Mouse (Mus musculus): ENCODE measurements around the gene Kbtbd2. TPM values are rescaled to one million over a fixed set of nuclear protein-coding genes. Genes with fewer than 3 reads are reported as not detected.

Gene Kbtbd2
- polyA plus RNA-seq, 1 experiment from 2014 or later: 34.6 TPM

DNA sequence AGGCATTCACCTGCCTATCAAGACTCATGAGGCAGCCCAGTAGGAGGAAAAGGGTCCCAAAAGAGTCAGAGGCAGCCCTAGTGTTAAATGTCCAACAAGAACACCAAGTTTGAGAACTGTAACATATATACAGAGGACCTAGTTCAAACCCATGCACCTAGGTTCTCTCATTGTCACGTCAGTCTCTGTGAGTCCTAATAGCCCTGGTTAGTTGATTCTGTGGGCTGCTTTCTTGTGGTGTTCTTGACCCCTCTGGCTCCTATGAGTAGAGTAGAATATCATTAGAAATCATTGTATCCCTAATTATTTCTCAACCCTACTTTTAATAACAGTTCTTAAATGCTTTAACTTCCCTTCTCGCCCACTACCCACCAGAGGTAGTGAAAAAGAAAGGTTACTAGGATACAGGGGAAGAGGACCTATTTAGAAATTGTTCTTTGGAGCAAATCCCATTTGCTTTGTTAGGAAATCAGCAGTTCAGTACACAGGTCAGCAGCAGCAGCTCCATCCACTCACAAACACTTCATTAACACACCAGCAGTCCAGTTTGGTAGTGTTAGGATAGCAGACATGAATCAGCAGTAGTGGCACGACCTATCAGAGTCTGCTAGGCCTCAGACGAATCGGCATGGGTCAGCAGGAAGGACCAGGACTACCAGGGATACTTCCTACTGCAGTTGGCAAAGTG, 21.0 kb upstream of the Kbtbd2 start:
- 84% methylated on average over 5 of the region's 5 CpGs for WGBS
- no peak overlapping the region for H3K27ac ChIP-seq
- no peak for DNase-seq (ENCODE audit: extremely low spot score, low spot score)

DNA sequence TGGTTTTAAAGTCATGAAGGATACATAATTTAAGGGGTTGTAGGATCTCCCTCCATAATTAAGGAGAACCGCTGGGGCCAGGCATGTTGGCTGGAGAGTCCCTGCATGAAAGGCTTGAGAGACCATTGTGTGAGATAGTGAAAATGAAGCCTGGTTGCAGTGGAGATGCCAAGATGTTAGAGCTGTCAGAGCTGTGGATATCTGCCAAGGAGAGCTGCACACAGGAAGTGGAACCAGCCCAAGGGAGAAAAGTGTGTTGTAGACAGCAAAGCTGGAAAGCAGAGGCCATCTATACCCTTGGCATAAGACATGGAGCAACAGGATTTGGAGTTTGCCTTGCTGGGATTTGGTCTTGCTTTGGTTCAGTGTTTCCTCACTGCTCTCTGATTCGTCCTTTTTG, 15.7 kb upstream of the Kbtbd2 start:
- H3K27ac ChIP-seq: peak overlapping the region; percentile 60; the same call in 1 of the 2 replicates
- H3K27me3 ChIP-seq (ENCODE audit: poor library complexity, severe bottlenecking): no peaks in the 10 kb centered on the region
- H3K4me3 ChIP-seq: no peak overlapping the region
- 0 out of 2 replicates have a peak, but pooled peaks cover 5% of the 10 kb centered on the region for H3K9me3 ChIP-seq
- no peak for DNase-seq (ENCODE audit: extremely low spot score, low spot score)
- H3K36me3 ChIP-seq (replicated peaks): no peaks in the 10 kb centered on the region
- 62% methylated on average over 2 of the region's 2 CpGs for WGBS
- H3K4me1 ChIP-seq: peaks cover 15% of the 10 kb centered on the region

More for the DNA sequence above, 21.0 kb upstream of the Kbtbd2 start:
- Histone ChIP-seq H3K36me3 (replicated peaks) (no peaks in the 10 kb centered on the region), H3K4me1 (peaks cover 3% of the 10 kb centered on the region; the same call in 1 of the 2 replicates), H3K9me3 (no peaks in the 10 kb centered on the region), H3K27me3 (ENCODE audit: poor library complexity, severe bottlenecking) (no peaks in the 10 kb centered on the region), H3K4me3 (no peak overlapping the region)

DNA sequence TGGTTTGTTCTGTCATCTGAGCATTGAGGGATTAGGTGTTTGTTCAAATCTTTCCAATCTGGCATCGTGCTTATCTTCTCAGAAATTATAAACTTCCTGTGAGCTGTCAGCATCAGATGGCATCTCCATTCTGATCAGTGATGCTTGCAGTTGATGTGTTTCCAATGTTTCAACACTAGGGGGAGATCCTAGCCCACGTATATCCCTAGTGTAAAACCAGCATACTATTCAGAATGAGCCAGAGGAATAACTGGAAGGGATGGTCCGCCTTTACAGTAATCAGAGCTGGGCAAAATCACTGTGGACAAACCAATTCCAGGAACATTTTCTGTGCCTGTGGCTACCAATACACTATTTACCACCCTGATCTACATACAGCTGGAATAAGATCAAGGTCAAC, 11.0 kb upstream of the Kbtbd2 start:
- peak; percentile 26 for DNase-seq (ENCODE audit: extremely low spot score, low spot score)
- no peaks in the 10 kb centered on the region for H3K36me3 ChIP-seq (replicated peaks)
- H3K4me3 ChIP-seq: no peak overlapping the region
- peaks cover 13% of the 10 kb centered on the region for H3K4me1 ChIP-seq
- H3K27me3 ChIP-seq (ENCODE audit: poor library complexity, severe bottlenecking): no peaks in the 10 kb centered on the region
- 0 out of 2 replicates have a peak, but pooled peaks cover 5% of the 10 kb centered on the region for H3K9me3 ChIP-seq
- WGBS: 27% methylated on average over 3 of the region's 3 CpGs
- no peak overlapping the region for H3K27ac ChIP-seq

DNA sequence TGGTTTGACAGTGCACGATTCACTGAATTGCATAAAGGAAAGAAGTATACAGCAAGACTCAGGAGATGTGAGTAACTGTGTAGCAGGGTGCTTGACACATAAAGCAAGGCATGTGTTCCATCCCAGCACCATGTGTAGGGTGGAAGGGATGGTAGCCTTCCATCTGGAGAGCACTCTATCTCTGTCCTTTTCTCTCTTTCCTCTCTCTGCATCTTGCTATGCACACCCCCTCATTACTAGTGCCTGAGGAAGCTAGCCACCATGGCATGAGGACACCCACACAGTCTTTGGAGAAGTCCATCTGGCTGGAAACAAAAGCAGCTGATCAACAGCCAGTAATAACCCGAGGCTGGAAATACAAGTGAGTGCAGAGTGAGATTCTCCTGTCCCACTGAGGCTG, 8.6 kb upstream of the Kbtbd2 start:
- H3K9me3 ChIP-seq: no peaks in the 10 kb centered on the region
- H3K27me3 ChIP-seq (ENCODE audit: poor library complexity, severe bottlenecking): no peaks in the 10 kb centered on the region
- WGBS: 77% methylated on average over 2 of the region's 2 CpGs

DNA sequence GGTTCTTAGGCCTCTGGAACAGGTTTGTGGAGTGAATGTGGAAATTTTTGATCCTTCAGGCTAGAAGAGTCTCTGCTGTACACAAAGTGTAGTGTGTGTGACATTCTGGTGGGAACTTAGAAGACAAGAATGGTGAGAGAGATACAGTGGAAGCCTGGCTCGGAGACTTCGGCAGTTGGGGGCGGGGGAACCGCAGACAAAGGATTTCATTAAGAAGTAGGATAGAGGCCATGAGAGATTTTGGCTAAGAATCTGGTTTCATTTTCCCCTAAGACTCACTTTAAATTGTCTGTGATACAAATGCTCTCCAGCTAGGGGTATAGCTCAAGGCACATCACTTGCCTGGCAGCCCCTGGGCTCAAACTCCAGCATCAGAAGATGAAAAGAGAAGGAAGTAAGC, 7.4 kb upstream of the Kbtbd2 start:
- Histone ChIP-seq H3K27ac (no peak overlapping the region), H3K9me3 (no peaks in the 10 kb centered on the region), H3K4me3 (no peak overlapping the region), H3K36me3 (replicated peaks) (no peaks in the 10 kb centered on the region), H3K4me1 (no peaks in the 10 kb centered on the region), H3K27me3 (ENCODE audit: poor library complexity, severe bottlenecking) (no peaks in the 10 kb centered on the region)
- WGBS: 90% methylated on average over 4 of the region's 4 CpGs
- DNase-seq (ENCODE audit: extremely low spot score, low spot score): no peak

More for the DNA sequence above, 8.6 kb upstream of the Kbtbd2 start:
- DNase-seq (ENCODE audit: extremely low spot score, low spot score): no peak
- Histone ChIP-seq H3K27ac (no peak overlapping the region), H3K4me1 (no peaks in the 10 kb centered on the region), H3K36me3 (replicated peaks) (no peaks in the 10 kb centered on the region), H3K4me3 (no peak overlapping the region)

DNA sequence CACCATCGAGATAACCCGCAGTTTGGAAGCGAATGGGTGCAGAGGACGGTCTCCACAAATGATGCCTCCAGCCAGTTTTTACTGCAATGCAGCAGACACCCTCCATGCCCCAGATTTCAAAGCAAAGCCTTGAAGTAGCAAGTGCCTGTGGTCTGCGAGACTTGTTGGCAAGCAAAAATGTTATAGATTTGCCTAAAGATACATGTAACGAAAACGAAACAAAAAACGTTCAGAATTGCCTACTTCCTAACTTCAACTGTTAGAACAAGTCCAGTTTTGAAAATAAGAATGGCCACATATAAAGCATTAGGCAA, 496 bp upstream of the Kbtbd2 start:
- 22% methylated on average over 8 of the region's 8 CpGs for WGBS

DNA sequence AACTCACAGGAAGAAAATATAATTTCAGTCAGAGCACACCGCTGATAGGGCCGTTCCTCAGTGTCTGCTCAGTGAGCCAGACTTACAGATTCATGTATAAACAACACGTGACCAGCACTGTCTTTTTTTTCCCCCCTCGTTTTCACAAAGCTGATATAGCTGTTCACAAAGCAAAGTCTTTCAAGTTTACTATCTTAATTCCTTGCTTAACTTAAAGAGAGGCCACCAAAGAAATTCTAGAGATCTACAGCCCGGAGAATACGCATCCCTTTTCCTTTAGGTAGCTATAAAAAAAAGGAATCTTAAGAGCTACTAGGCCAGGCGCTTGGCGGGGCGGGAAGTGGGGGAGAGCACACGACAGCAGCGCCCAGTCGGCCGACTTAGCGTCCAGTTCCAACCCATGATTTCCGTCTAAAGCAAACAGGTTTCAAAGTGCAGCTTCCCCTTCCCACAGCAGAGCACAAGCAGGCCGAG, 908 bp downstream of the Kbtbd2 start:
- Histone ChIP-seq H3K9me3 (0 out of 2 replicates have a peak, but pooled peaks cover 6% of the 10 kb centered on the region), H3K4me3 (peak overlapping the region; percentile 79), H3K4me1 (peaks cover 27% of the 10 kb centered on the region), H3K36me3 (replicated peaks) (peaks cover 24% of the 10 kb centered on the region), H3K27me3 (ENCODE audit: poor library complexity, severe bottlenecking) (no peaks in the 10 kb centered on the region), H3K27ac (peak overlapping the region; percentile 99)
- peak; percentile 24 for DNase-seq (ENCODE audit: extremely low spot score, low spot score)
- under 1% methylated on average over 16 of the region's 16 CpGs for WGBS

More for the DNA sequence above, 496 bp upstream of the Kbtbd2 start:
- no peak for DNase-seq (ENCODE audit: extremely low spot score, low spot score)
- Histone ChIP-seq H3K27me3 (ENCODE audit: poor library complexity, severe bottlenecking) (no peaks in the 10 kb centered on the region), H3K4me3 (peak overlapping the region; percentile 79), H3K4me1 (peaks cover 27% of the 10 kb centered on the region), H3K9me3 (no peaks in the 10 kb centered on the region), H3K27ac (peak overlapping the region; percentile 99), H3K36me3 (replicated peaks) (peaks cover 10% of the 10 kb centered on the region)

DNA sequence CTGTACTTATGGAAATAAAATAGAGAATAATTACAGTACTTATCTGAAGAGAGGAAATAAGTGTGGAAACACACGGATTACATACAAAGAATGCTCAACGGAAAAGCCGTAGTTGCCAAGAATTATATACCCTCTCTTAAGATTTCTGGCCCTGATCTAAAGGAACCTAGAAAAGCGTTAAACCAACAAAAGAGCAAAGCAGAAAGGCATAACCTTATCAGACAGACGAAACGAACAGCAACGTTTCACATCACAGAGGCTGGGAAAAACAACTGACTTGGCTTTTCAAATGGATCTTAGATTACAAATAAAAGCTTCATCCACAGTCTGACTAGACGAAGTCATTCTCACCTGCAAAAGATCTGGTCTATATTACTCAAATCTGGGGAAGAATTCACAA, 1.4 kb downstream of the Kbtbd2 start:
- peak overlapping the region; percentile 99 for H3K27ac ChIP-seq
- DNase-seq (ENCODE audit: extremely low spot score, low spot score): no peak
- 18% methylated on average over 8 of the region's 8 CpGs for WGBS
- H3K27me3 ChIP-seq (ENCODE audit: poor library complexity, severe bottlenecking): no peaks in the 10 kb centered on the region
- peak overlapping the region; percentile 79 for H3K4me3 ChIP-seq
- peaks cover 27% of the 10 kb centered on the region for H3K4me1 ChIP-seq
- 0 out of 2 replicates have a peak, but pooled peaks cover 6% of the 10 kb centered on the region for H3K9me3 ChIP-seq
- peaks cover 28% of the 10 kb centered on the region for H3K36me3 ChIP-seq (replicated peaks)

DNA sequence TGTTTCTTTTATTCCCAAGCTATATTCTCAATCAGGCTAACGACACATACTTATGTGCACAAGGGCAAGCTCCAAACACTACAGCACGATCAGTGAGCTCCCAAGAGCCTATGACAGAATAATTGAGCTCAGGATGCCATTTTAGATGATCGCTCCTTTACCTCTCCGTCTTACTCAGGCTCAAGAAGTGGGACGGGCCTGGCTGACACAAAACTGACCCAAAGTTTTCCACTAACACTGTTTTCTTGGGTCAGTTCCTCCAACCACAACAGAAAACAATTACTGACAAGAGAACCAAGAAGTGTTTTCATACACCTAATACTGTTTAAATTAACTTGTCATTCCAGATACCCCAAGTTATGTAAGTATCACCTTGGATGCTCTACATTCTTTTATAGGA, 2.8 kb downstream of the Kbtbd2 start:
- Histone ChIP-seq H3K4me1 (peaks cover 27% of the 10 kb centered on the region), H3K4me3 (peak overlapping the region; percentile 79), H3K36me3 (replicated peaks) (peaks cover 35% of the 10 kb centered on the region), H3K9me3 (0 out of 2 replicates have a peak, but pooled peaks cover 6% of the 10 kb centered on the region), H3K27me3 (ENCODE audit: poor library complexity, severe bottlenecking) (no peaks in the 10 kb centered on the region), H3K27ac (no peak overlapping the region)
- WGBS: 97% methylated on average over 5 of the region's 5 CpGs
- no peak for DNase-seq (ENCODE audit: extremely low spot score, low spot score)

DNA sequence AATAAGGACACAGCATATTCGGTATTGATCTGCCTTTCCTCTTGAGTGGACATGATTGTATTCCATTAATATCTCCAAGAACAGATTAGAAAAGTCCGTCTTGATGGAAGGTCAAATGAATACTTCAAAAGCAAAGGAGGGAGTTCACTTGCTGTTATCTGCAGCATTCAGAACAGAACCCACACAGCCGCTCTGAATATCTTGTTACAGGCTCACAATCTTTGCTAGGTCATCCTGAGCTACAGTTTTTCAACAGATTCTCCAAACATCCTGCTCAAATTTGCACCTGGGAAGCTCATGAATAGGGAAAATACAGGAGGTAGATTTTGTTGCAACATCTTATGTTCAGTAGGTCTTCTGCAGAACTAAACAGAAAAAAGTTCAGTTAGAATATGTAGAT, 8.3 kb downstream of the Kbtbd2 start:
- H3K36me3 ChIP-seq (replicated peaks): peaks cover 86% of the 10 kb centered on the region
- 0 out of 2 replicates have a peak, but pooled peaks cover 6% of the 10 kb centered on the region for H3K9me3 ChIP-seq
- no peak for DNase-seq (ENCODE audit: extremely low spot score, low spot score)
- WGBS: 93% methylated on average over 3 of the region's 3 CpGs
- no peak overlapping the region for H3K4me3 ChIP-seq
- H3K27ac ChIP-seq: no peak overlapping the region
- H3K4me1 ChIP-seq: no peaks in the 10 kb centered on the region
- no peaks in the 10 kb centered on the region for H3K27me3 ChIP-seq (ENCODE audit: poor library complexity, severe bottlenecking)

DNA sequence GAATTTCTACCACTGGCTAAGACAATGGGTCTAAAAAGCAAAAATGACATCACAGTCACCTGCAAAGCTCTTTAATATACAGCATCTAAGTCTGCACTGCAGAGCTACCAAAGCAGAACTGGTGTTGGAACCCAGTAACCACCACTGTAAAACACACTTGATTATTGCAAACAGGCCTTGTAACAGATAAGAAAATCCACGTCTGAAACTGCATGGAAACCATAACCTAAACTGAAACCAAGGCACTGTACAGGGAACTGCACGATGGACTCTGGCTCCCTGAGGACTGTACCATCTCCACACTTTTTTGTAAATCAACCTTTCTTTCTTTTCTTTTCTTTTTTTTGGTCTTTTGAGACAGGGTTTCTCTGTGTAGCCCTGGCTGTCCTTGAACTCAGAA, 9.9 kb downstream of the Kbtbd2 start:
- H3K27me3 ChIP-seq (ENCODE audit: poor library complexity, severe bottlenecking): no peaks in the 10 kb centered on the region
- no peak overlapping the region for H3K4me3 ChIP-seq
- H3K36me3 ChIP-seq (replicated peaks): peaks cover 86% of the 10 kb centered on the region
- 0 out of 2 replicates have a peak, but pooled peaks cover 2% of the 10 kb centered on the region for H3K9me3 ChIP-seq
- H3K4me1 ChIP-seq: no peaks in the 10 kb centered on the region
- no peak overlapping the region for H3K27ac ChIP-seq
- DNase-seq (ENCODE audit: extremely low spot score, low spot score): no peak
- WGBS: 93% methylated on average over 2 of the region's 2 CpGs

DNA sequence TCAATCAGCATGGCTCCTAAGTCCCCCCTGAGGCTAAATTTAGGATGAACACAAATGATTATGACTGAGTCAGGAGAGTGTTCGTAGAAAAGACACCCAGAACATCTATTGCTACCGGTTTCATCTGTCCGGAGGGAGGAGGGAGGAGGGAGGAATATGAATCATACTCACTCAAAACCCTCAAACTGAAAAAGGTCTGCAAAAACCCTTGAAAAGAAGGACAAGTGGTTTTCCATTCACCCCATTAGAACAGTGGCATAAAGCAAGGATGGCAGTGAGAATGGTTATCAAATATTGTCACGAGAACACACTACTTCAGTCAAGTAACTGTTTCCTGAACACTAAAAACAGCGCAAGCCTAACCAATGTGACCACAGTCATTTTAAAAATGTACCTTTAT, 12.5 kb downstream of the Kbtbd2 start:
- Histone ChIP-seq H3K4me1 (no peaks in the 10 kb centered on the region), H3K27ac (no peak overlapping the region), H3K36me3 (replicated peaks) (peaks cover 91% of the 10 kb centered on the region), H3K4me3 (no peak overlapping the region), H3K27me3 (ENCODE audit: poor library complexity, severe bottlenecking) (no peaks in the 10 kb centered on the region), H3K9me3 (no peaks in the 10 kb centered on the region)
- no peak for DNase-seq (ENCODE audit: extremely low spot score, low spot score)
- 92% methylated on average over 5 of the region's 5 CpGs for WGBS

DNA sequence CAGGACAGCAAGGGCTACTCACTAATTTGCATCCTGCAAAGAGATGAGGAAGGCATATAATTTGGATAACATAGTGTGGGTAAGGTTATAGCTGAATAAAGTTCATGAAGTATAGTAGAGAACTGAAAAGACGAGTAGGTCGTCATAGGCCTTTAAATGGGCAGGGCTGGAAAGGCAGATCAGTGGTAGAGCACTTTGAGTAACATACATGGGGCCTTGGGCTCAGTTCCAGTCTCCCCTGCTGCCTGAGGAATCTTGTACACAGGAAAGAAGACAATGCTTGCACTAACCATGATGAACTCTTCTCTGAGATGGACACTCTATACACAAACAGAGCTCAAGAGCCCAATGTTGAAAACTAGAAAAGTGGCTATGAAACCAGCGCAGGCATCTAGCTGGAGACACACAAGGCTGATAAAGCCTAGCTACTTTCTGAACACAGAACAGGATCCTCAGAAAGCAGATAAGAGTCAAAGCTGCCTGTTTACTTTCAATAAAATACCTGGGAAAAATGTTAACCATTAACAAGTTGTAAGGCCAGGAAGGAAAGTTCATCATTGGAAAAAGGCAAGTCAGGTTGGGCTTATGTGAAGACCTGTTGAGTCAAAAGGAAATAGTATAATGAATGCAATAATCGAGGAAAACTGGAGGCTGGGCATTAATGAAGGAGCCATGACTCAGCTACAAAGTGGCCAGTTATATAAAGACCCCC, 13.9 kb downstream of the Kbtbd2 start:
- no peak overlapping the region for H3K4me3 ChIP-seq
- H3K27me3 ChIP-seq (ENCODE audit: poor library complexity, severe bottlenecking): no peaks in the 10 kb centered on the region
- H3K27ac ChIP-seq: no peak overlapping the region
- H3K9me3 ChIP-seq: no peaks in the 10 kb centered on the region
- H3K4me1 ChIP-seq: no peaks in the 10 kb centered on the region
- no peak for DNase-seq (ENCODE audit: extremely low spot score, low spot score)
- 92% methylated on average over 4 of the region's 4 CpGs for whole genome bisulfite sequencing
- peaks cover 96% of the 10 kb centered on the region for H3K36me3 ChIP-seq (replicated peaks)

All from forebrain, embryonic 10.5 days (tissue).